Mouse (Mus musculus): ENCODE data around the gene Asgr2. TPM values are rescaled to one million over a fixed set of nuclear protein-coding genes. Genes with fewer than 3 reads are reported as not detected.
"Not testable (repeated sequence)": the region's sequence is repeated elsewhere in the genome, so short reads cannot be mapped to it uniquely, and the experiment has no call there.

Gene Asgr2
- polyA plus RNA-seq, 1 experiment from 2014 or later, result 4.8 TPM

DNA sequence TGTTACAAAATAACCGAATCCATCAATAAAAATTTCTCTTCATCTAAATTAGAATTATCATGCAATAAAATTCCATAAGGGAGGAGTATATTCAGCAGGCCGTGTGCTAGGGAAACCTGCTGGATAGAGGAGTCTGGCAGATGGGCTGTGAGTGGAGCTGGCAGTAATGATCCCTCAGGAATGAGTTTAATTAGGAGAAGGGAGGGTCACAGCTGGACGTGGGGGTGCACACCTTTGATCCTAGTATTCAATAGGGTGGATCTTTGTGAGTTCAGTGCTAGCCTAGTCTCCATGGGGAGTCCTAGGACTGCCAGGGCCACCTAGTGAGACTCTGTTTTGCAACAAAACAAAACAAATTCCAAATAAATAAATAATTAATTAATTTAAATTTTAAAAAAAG lies 24.2 kb upstream of the Asgr2 start:
- no peak overlapping the region for H3K9ac ChIP-seq
- peaks cover 4% of the 10 kb centered on the region; the same call in 1 of the 2 replicates for H3K27me3 ChIP-seq (replicated peaks)
- no peak overlapping the region for H3K4me2 ChIP-seq
- H3K9me3 ChIP-seq (replicated peaks), result no peaks in the 10 kb centered on the region
- H3K36me3 ChIP-seq, result no peaks in the 10 kb centered on the region
- 49% methylated on average over 3 of the region's 3 CpGs for WGBS (ENCODE audit: insufficient replicate concordance)
- ATAC-seq, result no peak
- H3K4me1 ChIP-seq, result no peaks in the 10 kb centered on the region
- no peak overlapping the region for H3K4me3 ChIP-seq
- H3K27ac ChIP-seq, result no peak overlapping the region

DNA sequence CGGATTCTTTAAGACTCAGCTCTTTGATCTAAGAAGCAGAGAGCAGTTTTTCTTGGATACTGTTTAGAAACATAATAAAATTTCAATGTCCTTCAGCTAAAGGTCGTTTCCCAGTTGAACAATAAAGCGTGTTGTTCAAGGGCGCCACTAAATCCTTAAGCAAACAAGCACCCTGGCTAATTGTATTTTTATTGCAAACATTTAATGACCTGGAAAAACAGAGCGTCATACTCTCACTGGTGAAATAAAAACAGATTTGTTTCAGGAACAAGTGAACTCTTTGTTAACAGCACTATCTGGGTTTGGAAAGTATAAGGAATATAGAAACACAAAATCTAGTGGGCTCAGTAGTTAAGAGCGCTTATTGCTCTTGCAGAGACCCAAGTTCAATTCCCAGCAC lies 22.4 kb upstream of the Asgr2 start:
- H3K4me1 ChIP-seq, result peaks cover 8% of the 10 kb centered on the region

DNA sequence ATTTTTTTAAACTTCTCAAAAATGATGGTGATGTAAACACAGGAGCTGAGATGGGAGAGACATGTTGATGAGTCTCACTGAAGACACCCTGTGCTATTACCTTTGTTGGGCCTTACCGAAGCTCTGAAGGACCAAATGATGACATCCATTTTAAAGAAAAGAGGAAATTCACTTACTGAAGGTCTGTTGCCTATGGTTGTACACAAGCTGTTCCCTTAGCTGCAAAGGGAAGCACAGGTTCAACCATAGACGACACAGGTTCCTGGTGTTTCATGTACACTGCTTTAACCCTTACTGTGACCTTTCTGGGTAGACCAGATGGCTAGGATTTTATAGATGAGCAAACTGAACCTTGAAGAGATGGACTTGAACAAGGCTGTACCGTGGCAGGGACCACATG lies 21.8 kb upstream of the Asgr2 start:
- H3K4me2 ChIP-seq; H3K36me3 ChIP-seq; H3K9ac ChIP-seq; H3K27ac ChIP-seq; H3K9me3 ChIP-seq (replicated peaks); ATAC-seq; H3K4me3 ChIP-seq: not testable (repeated sequence)
- Histone ChIP-seq H3K27me3 (replicated peaks) (peaks cover 13% of the 10 kb centered on the region; the same call in 1 of the 2 replicates), H3K4me1 (peaks cover 14% of the 10 kb centered on the region)
- 42% methylated on average over 3 of the region's 3 CpGs for WGBS (ENCODE audit: insufficient replicate concordance)

More for the DNA sequence above, 22.4 kb upstream of the Asgr2 start:
- no peak overlapping the region for H3K9ac ChIP-seq
- no peaks in the 10 kb centered on the region for H3K9me3 ChIP-seq (replicated peaks)
- H3K27me3 ChIP-seq (replicated peaks), result peaks cover 13% of the 10 kb centered on the region; the same call in 1 of the 2 replicates
- no peak overlapping the region for H3K4me3 ChIP-seq
- no peak overlapping the region for H3K4me2 ChIP-seq
- no peaks in the 10 kb centered on the region for H3K36me3 ChIP-seq
- WGBS (ENCODE audit: insufficient replicate concordance), result 74% methylated on average over 6 of the region's 6 CpGs
- no peak for ATAC-seq
- H3K27ac ChIP-seq, result no peak overlapping the region

DNA sequence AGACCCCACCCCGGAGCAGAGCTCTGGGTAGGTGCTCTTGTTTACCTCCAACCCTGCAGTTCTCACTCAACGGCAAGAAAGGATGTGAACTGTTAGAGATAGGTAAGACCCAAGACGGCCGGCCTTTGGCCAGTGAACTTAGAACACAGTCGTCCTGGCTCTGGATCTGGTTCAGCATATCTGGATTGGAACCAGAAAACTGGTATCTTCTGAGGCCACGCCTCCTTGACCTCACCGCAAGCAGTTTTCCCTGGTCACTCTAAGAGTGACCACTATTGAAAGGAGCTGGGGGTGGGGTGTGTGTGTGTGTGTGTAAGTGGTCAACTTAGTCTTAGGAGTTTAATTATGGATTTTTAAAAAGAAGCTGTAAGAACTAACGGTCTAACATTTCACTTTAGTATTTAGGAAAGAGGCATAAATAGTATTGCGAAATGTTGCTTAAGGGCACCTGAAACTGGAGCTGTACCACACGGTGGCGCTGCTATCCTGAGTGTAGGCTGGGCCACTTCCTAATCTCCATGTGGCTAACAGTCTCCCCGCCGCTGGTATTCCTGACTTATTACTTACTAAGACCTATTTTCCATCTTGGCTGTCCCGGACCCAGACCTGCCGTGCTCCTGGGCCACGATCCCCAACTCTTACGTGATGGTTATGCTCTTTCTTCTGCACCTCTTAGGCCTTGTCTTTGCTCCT lies 17.9 kb upstream of the Asgr2 start:
- Histone ChIP-seq H3K9me3 (replicated peaks) (no peaks in the 10 kb centered on the region), H3K4me3 (no peak overlapping the region), H3K27me3 (replicated peaks) (peaks cover 13% of the 10 kb centered on the region; the same call in 1 of the 2 replicates), H3K9ac (no peak overlapping the region; the same call in 1 of the 2 replicates), H3K36me3 (no peaks in the 10 kb centered on the region), H3K4me1 (peaks cover 32% of the 10 kb centered on the region), H3K4me2 (peak overlapping the region; percentile 53), H3K27ac (peak overlapping the region; percentile 93)
- 0 out of 2 replicates have a peak, but pooled peaks have one; percentile 19 for ATAC-seq
- 35% methylated on average over 17 of the region's 17 CpGs for WGBS (ENCODE audit: insufficient replicate concordance)

DNA sequence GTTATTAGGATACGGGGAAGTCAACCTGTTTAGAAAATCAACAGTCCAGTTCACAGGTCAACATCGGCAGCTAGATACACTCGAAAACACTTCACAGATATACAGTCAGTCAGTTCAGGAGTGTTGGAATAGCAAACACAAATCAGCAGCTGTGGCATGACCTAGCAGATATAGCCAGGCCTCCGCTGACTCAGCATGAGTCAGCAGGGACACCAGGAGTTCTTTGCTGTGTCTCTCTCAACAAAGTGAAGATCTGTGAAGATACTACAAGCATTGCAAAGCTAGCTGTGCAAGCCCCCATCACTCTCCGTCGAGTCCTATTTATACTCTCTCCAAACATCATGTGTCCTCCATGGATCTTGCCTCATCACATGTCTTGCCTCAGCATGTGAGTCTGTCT lies 16.9 kb upstream of the Asgr2 start:
- peaks cover 13% of the 10 kb centered on the region; the same call in 1 of the 2 replicates for H3K27me3 ChIP-seq (replicated peaks)
- H3K9me3 ChIP-seq (replicated peaks), result no peaks in the 10 kb centered on the region
- H3K9ac ChIP-seq, result peak overlapping the region; percentile 33; the same call in 1 of the 2 replicates
- WGBS (ENCODE audit: insufficient replicate concordance), result 55% methylated on average over 6 of the region's 6 CpGs
- H3K4me2 ChIP-seq, result peak overlapping the region; percentile 53
- H3K27ac ChIP-seq, result peak overlapping the region; percentile 93
- peaks cover 32% of the 10 kb centered on the region for H3K4me1 ChIP-seq
- no peak overlapping the region for H3K4me3 ChIP-seq
- H3K36me3 ChIP-seq, result no peaks in the 10 kb centered on the region
- peak; percentile 89 for ATAC-seq

DNA sequence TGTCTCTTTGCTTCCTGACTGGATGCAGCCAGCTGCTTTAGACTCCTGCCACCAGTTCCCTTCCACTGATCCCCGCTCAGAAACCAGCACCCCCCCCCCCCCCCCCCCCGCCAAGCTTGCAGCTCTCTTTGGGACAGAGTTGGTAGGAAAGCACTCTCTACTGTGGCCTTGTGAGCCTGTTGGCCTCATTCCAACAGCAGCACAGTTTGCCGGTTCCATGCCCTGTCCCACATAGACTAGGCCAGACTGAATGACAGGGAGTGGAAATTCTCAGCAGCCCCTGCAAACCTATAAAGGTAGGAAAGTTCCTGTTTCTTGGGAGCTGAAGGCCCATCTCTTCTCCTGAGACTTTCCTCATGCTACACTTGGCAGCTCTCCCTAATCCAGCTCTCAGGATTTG lies 15.0 kb upstream of the Asgr2 start:
- H3K9ac ChIP-seq, result no peak overlapping the region
- peaks cover 14% of the 10 kb centered on the region; the same call in 1 of the 2 replicates for H3K27me3 ChIP-seq (replicated peaks)
- no peak overlapping the region for H3K4me3 ChIP-seq
- H3K36me3 ChIP-seq, result no peaks in the 10 kb centered on the region
- WGBS (ENCODE audit: insufficient replicate concordance), result 65% methylated on average over 2 of the region's 3 CpGs
- no peak for ATAC-seq
- H3K9me3 ChIP-seq (replicated peaks), result no peaks in the 10 kb centered on the region
- H3K4me2 ChIP-seq, result no peak overlapping the region
- H3K27ac ChIP-seq, result no peak overlapping the region
- H3K4me1 ChIP-seq, result peaks cover 32% of the 10 kb centered on the region

DNA sequence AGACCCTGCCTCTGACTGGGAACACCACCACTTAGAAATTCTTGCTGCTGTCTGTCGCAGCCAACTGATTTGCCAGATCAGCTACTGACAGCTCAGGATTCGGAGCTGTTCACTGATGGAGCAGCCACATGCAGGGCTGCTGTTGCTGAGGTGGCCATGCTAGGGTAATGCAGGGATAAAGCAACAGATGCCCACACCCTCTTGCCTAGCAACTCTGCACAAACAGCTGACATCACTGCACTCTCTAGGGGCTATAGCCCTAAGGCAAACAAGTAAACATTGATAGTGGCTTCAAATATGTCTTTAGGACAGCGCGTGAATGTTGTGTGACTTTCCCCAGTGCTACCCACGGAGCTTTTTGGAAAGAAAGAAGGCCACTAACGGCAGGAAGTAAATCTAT lies 13.3 kb upstream of the Asgr2 start:
- ATAC-seq, result peak; percentile 60; the same call in 1 of the 2 replicates
- Histone ChIP-seq H3K9me3 (replicated peaks) (no peaks in the 10 kb centered on the region), H3K36me3 (no peaks in the 10 kb centered on the region), H3K4me2 (no peak overlapping the region), H3K4me3 (no peak overlapping the region), H3K9ac (no peak overlapping the region), H3K4me1 (peaks cover 32% of the 10 kb centered on the region), H3K27me3 (replicated peaks) (0 out of 2 replicates have a peak, but pooled peaks cover 6% of the 10 kb centered on the region), H3K27ac (no peak overlapping the region)
- 67% methylated on average over 6 of the region's 6 CpGs for WGBS (ENCODE audit: insufficient replicate concordance)

DNA sequence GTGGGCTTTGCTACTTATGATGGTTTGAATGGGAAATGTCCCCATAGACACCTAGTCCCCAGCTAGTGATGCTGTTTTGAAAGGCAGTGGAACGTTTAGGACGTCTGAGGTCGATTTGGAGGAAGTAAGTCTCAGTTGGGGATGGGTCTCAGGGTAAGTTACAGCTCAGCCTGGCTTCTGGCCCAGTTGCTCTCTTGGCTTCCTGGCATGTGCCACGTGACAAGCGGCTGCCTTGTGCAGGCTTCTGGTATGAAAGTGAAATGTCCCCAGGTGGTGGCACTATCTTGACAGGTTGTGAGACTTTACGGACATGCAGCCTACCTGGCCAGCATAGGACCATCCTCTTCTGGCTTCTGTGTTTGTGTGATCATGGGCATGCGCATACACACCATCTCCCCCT lies 12.5 kb upstream of the Asgr2 start:
- Histone ChIP-seq H3K4me2 (no peak overlapping the region), H3K4me1 (peaks cover 25% of the 10 kb centered on the region), H3K9ac (no peak overlapping the region), H3K27me3 (replicated peaks) (0 out of 2 replicates have a peak, but pooled peaks cover 5% of the 10 kb centered on the region), H3K9me3 (replicated peaks) (no peaks in the 10 kb centered on the region), H3K27ac (no peak overlapping the region), H3K4me3 (no peak overlapping the region), H3K36me3 (no peaks in the 10 kb centered on the region)
- WGBS (ENCODE audit: insufficient replicate concordance), result 45% methylated on average over 7 of the region's 7 CpGs
- ATAC-seq, result no peak

DNA sequence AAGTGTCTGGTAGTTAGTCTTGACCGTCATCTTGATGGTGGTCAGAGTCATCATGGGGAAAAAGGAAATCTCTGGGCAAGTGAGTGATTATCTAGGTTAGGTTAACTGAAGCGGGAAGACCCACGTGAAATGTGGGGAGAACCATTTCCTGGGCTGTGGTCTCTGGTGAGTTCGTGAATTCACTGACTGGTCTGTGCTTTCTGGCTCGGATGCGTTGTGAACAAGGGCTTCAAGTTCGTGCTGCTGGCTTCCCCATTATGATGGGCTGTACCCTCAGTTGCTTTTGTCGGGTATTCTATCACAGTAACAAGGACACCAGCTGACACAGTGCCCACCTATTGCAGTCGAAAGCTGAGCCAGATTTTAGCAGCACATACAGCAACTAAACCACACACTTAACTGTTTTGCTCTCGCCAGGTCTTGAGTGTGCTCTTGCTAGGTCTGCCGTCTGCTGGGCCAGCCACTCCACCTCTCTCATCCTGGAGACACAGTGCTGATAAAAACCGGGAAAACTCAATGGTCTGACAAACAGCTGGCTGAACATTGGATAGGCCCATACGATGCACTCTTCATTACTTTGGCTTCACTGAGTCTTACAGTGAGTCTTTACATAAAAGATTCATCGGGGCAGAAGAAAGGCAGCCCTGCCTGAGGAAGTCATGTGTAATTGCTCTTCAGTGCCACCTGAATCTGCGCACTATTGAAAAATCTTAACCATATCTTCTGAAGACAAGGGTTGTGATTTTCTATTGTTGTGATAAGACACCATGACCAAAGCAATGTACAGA lies 11.4 kb upstream of the Asgr2 start:
- Histone ChIP-seq H3K9me3 (replicated peaks) (no peaks in the 10 kb centered on the region), H3K27me3 (replicated peaks) (0 out of 2 replicates have a peak, but pooled peaks cover 5% of the 10 kb centered on the region), H3K4me3 (no peak overlapping the region), H3K36me3 (no peaks in the 10 kb centered on the region), H3K4me2 (no peak overlapping the region), H3K4me1 (peaks cover 15% of the 10 kb centered on the region), H3K9ac (no peak overlapping the region), H3K27ac (no peak overlapping the region)
- no peak for ATAC-seq
- WGBS (ENCODE audit: insufficient replicate concordance), result 44% methylated on average over 15 of the region's 15 CpGs

DNA sequence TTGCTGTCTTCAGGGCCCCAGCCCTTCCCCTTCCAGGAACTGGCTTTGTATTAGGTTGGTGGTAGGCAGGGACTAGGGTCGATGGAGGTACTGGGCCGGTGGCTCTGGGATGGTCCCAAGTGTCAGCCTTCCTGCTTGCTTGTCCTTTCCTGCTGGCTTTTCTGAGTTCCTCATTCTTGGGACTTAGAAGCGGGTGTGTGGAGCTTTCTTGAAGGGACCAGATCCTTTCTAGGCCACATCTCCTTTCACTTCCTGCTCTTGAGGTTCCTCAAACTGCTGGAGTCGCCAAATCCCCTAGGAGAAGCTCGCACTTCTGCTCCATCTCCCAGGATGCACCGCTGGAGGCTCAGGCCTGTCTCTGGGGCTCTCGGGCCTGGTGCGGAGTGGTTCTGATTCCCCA lies 7.9 kb upstream of the Asgr2 start:
- no peak overlapping the region for H3K9ac ChIP-seq
- no peak overlapping the region for H3K4me3 ChIP-seq
- ATAC-seq, result no peak
- no peak overlapping the region for H3K27ac ChIP-seq
- WGBS (ENCODE audit: insufficient replicate concordance), result 44% methylated on average over 8 of the region's 8 CpGs
- no peaks in the 10 kb centered on the region for H3K36me3 ChIP-seq
- 0 out of 2 replicates have a peak, but pooled peaks cover 5% of the 10 kb centered on the region for H3K27me3 ChIP-seq (replicated peaks)
- no peaks in the 10 kb centered on the region for H3K9me3 ChIP-seq (replicated peaks)
- H3K4me2 ChIP-seq, result no peak overlapping the region
- H3K4me1 ChIP-seq, result no peaks in the 10 kb centered on the region

DNA sequence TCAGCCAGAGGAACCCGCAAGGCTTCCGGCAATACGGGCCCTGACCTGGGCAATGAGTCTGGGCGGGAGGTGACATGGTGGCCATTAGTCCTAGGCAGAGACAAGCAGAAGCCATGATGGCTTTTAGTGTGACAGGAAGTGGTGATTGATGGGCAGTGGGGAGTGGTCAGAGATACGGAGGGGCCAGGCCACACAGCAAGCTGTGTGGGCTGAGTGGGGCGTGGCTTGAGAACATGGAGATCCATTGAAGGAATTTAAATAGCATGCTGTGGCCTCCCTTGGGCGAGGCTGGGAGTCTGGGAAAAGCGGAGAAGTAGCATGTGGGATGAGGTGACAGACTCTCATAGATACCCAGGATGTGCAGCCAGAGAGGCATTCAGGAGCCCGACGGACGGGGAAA lies 5.0 kb downstream of the Asgr2 start:
- H3K27ac ChIP-seq, result no peak overlapping the region
- 69% methylated on average over 11 of the region's 11 CpGs for WGBS (ENCODE audit: insufficient replicate concordance)
- ATAC-seq, result no peak
- no peaks in the 10 kb centered on the region for H3K36me3 ChIP-seq
- H3K4me3 ChIP-seq, result no peak overlapping the region
- H3K9me3 ChIP-seq (replicated peaks), result no peaks in the 10 kb centered on the region
- H3K4me1 ChIP-seq, result no peaks in the 10 kb centered on the region
- peaks cover 10% of the 10 kb centered on the region; the same call in 1 of the 2 replicates for H3K27me3 ChIP-seq (replicated peaks)
- H3K4me2 ChIP-seq, result no peak overlapping the region
- no peak overlapping the region for H3K9ac ChIP-seq

DNA sequence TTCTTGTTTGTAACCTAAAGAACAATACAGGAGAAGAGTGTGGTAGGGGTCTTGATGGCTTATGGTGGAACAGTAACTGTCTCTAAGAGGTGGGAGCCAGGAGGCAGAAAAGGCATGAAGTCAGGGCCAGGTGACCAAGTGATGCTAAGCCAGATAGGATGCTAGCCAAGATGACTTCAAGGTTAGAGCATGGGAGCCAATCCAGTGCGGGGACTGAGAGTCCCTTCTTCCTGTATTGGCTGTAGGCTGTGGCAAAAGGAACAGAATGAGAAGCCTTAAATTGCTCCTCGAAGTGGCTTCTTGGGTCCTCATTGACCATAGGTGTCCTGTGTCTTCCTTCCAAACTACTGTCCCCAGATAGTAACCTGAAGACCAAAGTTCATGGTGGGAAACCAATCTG lies 6.7 kb downstream of the Asgr2 start:
- 56% methylated on average over 2 of the region's 2 CpGs for WGBS (ENCODE audit: insufficient replicate concordance)
- ATAC-seq, result no peak
- peaks cover 14% of the 10 kb centered on the region; the same call in 1 of the 2 replicates for H3K27me3 ChIP-seq (replicated peaks)

More for the DNA sequence above, 6.7 kb downstream of the Asgr2 start:
- no peak overlapping the region for H3K4me2 ChIP-seq
- H3K4me1 ChIP-seq, result no peaks in the 10 kb centered on the region
- H3K4me3 ChIP-seq, result no peak overlapping the region
- no peak overlapping the region for H3K27ac ChIP-seq
- no peaks in the 10 kb centered on the region for H3K9me3 ChIP-seq (replicated peaks)
- no peak overlapping the region for H3K9ac ChIP-seq
- H3K36me3 ChIP-seq, result no peaks in the 10 kb centered on the region
